Mouse (Mus musculus): ENCODE measurements around the gene Tprgl.

- TF ChIP-seq CTCF (conservative IDR thresholded peaks at IDR 0.05 in 1 of 2, IDR thresholded peaks at IDR 0.05 in 1 of 2; ENCODE audit: low read depth in 2 of 2, low read length in 2 of 2) (no peak), EP300 (IDR thresholded peaks at IDR 0.05; ENCODE audit: low read length) (no peak), RAD21 (IDR thresholded peaks at IDR 0.05; ENCODE audit: low read depth, low read length) (no peak), IRF4 (IDR thresholded peaks at IDR 0.05; ENCODE audit: low read depth, low read length) (no peak), SIN3A (IDR thresholded peaks at IDR 0.05; ENCODE audit: low read length) (no peak), SMC3 (IDR thresholded peaks at IDR 0.05; ENCODE audit: low read depth, low read length) (no peak), MAZ (IDR thresholded peaks at IDR 0.05; ENCODE audit: low read depth, low read length) (no peak), POLR2A (IDR thresholded peaks at IDR 0.05; ENCODE audit: low read depth, low read length) (no peak), ZNF384 (IDR thresholded peaks at IDR 0.05; ENCODE audit: low read depth, low read length) (no peak), ELF1 (IDR thresholded peaks at IDR 0.05; ENCODE audit: low read depth, low read length) (no peak), MAX (IDR thresholded peaks at IDR 0.05; ENCODE audit: low read length) (no peak), TBP (conservative IDR thresholded peaks at IDR 0.05; ENCODE audit: low read depth, low read length) (no peak), TCF12 (IDR thresholded peaks at IDR 0.05; ENCODE audit: low read depth, low read length) (no peak), MAFK (IDR thresholded peaks at IDR 0.05; ENCODE audit: insufficient replicate concordance, low read length) (no peak)
Observed at GRCm38 (mm10) chr4:154134803-154135202, 25.7 kb downstream of the Tprgl start.
